Mouse (Mus musculus) adipocyte (in vitro differentiated cells): ENCODE measurements at regions not wholly inside any gene's neighbourhood (a gene's known extent, or its start where the extent isn't known, plus 50 kb on each side); places are given as distances from the start of the nearest gene placed in this dataset.

Source experiments
- DNase-seq: peaks from one replicate; pipeline ENCODE4 v3.0.0-alpha.2; 2016; ENCODE audit warnings: low spot score

- peak; percentile 50 for DNase-seq
Observed at GRCm38 (mm10) chrX:152918212-152918611, 88.1 kb upstream of the Usp51 start.

GRCm38 (mm10) chrX:152926991-152927390, 79.3 kb upstream of the Usp51 start:
- DNase-seq, result no peak

GRCm38 (mm10) chrX:152946201-152946600, 60.1 kb upstream of the Usp51 start:
- DNase-seq, result no peak
